Mouse (Mus musculus): ENCODE data around the gene Usp39.
A peak's percentile ranks its signal among the peaks of the same experiment; 100 is the strongest.

The Usp39 gene

DNA sequence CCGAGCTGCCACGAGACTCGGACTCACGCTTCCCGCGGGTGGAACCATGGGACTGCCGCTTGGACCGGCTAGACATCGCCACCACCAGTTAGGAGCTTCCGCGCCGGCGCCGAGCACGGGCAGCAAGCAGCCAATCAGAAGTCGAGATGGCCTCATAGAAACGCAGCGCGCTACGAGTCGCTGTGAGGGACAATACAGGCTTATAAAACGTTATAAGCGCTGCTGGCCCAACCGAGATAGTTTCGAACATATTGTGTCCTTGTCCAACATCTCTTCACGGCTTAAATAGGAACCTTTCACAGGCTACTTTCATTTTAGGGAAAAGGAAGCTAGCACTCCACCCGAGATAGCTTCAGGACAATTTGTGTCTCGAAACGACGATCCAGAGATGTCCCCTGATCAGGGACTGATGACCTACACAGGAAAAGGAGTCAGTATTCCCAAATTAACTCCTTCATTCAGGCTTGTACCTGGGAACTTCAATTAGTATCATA, at the start of gene Usp39:
TSS of gene Usp39 (minus strand) at position 111 of the 494 bp plus-strand sequence.
- DNase-seq (ENCODE audit: low read depth): peak; percentile 94

DNA sequence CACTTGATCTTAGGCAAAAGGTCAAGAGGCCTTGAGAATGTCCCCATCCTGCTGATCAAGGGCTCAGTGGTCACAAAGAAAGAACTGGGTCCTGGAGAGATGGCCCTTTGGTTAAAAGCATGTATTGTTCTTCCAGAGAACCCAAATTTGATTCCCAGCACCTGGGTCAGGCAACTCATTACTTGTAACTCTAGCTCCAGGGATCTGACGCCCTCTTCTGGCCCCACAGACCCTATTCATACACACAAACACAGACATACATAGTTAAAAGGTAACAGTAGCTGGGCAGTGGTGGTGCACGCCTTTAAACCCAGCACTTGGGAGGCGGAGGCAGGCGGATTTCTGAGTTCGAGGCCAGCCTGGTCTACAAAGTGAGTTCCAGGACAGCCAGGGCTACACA, 47.4 kb upstream of the Usp39 start:
- DNase-seq (ENCODE audit: low read depth): no peak

DNA sequence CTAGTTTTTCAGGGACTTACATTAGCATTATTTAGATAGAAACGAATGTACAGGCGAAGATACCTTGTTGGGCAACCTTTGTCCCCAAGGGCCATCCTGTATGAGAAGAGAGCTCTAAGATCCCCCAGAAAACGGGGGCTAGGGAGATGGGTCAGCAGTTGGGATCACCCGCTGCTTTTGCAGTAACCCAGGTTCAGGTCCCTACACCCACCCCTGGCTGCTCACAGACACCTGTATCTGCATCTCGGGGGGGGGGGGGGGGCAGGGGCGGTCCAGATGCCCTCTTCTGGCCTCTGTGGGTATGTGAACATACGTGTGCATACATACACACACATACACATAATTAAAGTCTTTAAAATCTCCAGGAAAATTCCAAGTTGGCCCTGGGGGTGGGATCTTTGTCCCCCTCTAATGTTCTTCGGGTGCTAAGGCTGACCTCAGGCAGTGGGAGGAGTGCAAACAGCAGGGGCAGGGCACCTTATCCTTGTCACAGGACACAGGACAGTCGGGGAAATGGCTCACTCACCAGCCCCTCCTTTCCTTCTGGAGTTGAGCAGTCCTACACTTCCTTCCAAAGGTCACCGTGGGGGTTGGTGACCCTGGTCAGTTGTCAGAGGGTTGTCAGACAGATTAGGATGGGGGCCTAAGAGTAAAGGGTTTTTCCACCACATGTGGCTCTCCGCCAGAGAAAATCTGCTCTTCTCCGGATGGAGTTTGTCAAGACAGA, 46.0 kb upstream of the Usp39 start:
- peak; percentile 58 for DNase-seq (ENCODE audit: low read depth)

DNA sequence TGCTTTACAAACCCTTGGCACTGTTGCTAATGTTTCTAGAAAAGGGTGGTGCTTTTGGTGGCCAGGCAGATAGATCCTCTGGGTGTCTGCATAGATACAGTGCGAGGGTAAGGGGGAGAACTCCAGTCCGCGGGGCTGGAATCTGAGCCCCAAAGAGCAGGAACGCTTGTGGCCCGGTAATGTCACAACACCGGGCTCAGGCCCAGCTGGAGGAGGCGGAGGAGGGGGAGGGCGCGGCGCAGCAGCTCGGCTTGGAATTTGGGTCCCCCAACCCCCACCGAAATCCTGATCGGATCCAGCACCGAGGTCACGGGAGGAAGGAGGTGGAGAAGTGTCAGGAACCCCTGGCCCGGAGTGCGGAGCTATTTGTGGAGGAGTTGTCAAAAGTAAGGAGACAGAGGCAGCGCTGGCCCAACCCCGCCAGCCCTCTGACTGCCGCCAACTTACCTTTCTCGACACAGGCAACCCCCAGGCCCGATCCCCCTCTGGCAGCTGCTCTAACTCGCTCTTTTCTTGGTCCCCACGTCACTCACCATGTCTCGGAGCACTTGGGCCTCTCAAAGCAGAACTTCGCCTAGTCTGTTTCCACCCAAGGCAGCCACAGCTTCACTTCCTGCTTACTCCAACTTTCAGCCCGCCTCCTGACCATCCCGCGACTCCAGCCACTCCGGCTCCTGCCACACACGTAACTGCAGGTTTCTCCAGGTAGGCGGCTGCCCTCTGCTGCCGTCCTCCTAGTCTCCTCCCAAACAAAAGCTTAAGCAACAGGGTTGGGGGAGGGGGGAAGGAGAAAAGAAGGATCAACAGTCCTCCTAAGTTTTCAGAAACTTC, 45.2 kb upstream of the Usp39 start, which contains the start of gene Vamp8:
TSS of gene Vamp8 (minus strand) at position 763 of the 831 bp plus-strand sequence.
- DNase-seq (ENCODE audit: low read depth): peak; percentile 75

DNA sequence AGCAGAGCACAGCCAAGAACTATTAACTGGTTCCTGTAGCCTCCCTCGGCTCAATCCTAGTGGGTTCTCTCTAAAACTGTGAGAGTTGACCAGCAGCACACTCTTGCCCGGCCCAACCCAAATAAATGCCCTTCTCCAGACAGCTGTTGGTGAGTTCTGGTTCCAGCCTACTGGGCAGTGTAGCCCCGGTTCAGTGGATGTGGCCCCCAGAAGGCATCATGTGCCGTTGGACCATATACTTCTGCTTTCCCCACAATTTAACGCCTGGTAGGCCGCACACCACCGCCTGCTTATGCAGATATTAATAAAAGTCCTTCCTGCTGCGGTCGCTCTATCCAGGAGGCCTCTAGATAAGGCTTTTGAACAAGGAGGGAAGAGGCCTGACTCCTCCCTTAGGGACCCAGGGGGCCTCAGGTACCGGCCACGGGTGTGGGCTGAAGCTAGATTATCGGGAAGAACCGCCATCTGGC, 44.5 kb upstream of the Usp39 start:
- no peak for DNase-seq (ENCODE audit: low read depth)

DNA sequence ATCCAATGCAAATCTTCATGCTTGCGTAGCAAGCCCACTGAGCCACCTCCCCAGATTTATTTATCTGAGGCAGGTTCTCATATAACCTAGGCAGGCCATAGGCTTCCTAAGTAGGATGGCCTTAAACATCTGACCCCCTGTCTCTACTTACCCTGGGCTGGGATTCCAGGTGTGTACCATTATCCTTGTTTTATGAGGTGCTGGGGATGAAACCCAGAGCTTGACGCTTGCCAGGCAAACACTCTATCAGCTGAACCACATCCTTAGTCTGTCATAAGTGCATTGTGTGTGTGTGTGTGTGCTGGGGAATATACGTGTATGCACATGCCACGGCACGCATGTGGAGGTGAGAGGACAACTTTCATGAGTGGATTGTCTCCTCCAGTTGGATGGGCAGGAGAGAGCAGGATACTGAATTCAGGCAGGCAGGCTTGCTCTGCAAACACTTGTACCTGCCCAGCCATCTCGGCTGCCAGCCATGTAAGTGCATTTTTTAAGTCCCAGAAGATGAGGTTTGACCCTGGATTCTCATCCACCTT, 43.9 kb upstream of the Usp39 start:
- no peak for DNase-seq (ENCODE audit: low read depth)

DNA sequence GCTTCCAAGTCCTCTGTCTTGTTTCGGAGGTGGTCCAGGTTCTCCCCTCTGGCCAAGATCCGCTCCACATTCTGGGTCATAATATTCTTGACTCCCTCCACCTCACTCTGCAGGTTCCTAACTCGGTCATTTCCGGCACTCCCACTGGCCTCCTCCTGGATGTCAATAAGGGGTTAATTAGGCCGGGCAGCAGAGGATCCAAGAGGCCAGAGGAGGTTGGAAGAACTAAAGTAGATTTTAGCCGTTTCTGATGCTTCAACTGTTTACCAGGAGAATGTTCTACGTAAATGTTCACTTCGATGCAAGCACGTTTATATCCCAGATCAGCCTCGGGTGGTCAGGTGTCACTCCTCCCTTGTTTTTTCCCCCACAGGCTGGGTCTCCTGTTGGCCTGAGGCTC, 43.3 kb upstream of the Usp39 start:
- DNase-seq (ENCODE audit: low read depth): no peak

DNA sequence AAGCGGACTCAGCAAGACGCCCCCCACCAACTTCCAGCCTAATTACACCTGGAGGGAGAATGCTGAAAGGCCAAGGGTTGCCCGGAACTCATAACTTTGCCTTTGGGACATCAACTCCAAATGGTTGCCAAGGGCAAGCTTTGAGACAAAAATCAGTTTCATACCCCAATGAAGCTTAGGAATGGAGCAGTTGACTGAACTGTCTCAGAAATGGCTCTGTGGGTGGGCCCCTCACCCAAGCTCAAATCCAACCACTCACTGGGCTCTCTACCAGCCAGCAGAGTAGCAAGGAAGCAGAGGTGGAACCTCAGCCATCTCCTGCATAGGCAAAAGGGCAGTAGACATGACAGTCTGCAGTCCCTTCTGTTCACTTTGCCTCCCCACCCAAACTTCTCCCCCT, 42.8 kb upstream of the Usp39 start:
- DNase-seq (ENCODE audit: low read depth): no peak

DNA sequence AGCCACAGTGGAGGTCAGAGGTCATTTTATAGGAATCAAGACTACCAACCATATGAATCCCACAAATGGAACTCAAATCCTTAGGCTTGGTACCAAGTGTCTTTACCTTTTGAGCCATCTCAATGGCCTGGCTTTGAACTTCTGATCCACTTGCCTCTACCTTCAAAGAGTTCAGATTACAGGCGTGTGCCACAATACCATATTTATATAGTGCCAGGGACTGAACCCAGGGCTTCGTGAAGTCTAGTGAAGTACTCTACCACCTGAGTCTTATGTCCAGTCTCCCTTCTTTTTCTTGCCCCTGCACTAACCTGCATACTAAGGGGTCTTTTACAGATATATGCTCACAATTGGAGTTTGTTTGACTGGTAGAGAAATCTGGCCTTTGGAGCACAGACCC, 41.6 kb upstream of the Usp39 start:
- no peak for DNase-seq (ENCODE audit: low read depth)

DNA sequence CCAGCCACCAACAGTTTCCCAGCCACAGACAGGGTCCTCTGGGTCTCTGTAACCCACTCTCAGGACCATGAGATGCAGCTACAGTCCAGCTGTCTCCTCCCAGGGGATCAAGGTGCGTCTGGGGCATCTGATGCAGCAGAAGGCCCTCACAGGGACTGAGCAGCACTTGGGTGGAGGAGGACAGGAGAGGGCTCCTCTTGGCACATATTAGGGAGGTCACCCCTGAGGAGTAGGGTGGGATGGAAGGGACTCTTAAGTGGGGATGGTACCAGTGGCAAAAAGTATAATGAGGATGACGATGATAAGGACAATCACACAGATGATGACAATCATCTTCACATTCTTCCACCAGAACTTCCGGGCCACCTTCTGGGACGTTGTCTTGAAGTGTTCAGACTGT, 40.3 kb upstream of the Usp39 start:
- DNase-seq (ENCODE audit: low read depth): no peak

DNA sequence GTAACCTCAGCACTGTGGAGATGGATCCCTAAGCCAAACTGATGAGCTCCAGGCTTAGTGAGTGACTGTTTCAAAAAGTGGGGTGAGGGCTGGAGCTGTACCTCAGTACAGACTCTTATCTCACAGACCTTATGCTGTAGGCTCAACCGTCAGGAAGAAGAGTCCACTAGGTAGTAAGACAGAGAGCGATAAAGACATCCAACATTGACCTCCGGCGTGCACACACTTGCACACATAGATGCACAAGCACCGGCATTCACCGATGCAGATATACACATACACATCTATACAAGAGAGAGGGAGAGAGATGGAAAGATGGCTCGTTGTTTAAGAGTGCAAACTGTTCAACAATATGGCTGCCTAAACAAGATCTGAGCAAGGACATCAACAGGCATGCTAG, 39.0 kb upstream of the Usp39 start:
- no peak for DNase-seq (ENCODE audit: low read depth)

DNA sequence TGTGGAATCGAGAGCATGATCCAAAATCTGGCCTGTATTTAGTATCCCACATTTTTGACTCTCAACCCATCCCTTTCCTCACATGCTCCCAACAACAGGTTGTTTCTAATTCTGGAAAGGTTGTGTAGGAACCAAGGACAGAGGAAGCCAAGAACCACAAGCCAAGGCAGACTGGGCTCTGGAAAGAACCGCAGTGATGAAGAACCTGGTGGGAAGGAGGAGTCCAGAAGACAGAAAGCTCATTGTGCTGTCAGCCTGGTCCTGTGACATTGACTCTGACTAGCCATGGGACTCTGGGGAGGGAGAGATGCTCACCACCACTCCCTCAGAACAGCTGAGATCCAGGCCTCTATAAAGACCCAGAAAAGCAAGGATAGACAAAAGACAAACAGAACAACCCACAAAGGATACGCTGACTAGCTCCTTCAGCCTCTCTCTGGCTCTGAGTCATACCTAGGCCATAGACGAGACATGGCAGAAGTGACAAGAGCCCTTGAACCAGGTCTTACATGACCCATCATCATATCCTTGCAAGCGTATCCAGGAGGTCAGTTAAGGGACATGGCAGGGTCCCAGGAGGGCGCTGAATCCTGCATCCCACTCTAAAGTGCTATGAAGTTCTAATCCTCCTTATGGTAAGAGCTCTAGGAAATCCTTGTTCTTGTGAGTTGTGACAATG, 38.3 kb upstream of the Usp39 start:
- DNase-seq (ENCODE audit: low read depth): no peak

DNA sequence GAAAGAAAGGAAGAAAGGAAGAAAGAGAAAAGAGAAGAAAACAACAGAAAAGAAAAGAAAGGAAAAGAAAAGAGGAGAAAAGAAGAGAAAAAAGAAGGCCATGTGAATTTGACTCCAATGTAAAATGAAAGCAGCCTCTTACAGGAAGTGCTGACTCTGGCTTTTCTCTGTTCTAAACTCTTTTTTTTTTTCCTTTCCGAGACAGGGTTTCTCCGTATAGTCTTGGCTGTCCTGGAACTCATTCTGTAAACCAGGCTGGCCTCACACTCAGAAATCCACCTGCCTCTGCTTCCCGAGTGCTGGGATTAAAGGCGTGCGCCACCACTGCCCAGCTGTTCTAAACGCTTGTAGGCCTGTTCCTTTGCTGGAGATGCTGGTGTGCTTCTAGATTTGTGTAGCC, 37.5 kb upstream of the Usp39 start:
- DNase-seq (ENCODE audit: low read depth): peak; percentile 49

DNA sequence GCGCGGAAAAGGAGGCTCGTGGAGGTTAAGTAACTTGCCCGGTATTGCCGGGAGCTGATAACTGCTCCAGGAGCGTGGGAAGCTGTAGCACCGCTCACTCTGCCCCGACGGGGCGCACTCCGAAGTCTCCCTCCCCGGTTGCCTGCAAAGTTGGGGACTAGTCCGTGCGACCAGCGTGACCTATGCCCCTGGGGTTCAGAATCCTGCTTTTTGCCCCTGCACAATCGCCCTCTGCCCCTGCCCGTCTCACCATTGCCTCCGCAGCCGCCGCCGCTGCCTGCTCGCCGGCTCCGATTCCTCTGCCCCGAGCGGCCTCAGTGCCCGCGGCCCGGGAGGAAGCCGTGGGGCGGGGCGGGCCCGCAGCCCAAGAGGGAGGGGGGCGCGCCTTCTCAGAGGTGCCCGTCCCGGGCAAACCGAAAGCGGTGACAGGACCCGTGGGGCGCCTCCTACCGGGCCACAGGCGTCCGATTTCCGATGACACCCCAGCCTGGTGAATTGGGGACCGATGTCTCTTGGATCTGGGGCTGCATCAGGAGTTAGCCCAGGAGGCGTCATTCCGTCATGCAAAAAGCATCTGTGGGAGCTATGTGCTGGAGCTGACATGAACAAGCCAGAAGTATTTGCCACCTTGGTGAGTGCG, 35.3 kb upstream of the Usp39 start, which contains the start of gene Vamp5:
TSS of gene Vamp5 (minus strand) at position 338 of the 640 bp plus-strand sequence.
- peak; percentile 92 for DNase-seq (ENCODE audit: low read depth)

DNA sequence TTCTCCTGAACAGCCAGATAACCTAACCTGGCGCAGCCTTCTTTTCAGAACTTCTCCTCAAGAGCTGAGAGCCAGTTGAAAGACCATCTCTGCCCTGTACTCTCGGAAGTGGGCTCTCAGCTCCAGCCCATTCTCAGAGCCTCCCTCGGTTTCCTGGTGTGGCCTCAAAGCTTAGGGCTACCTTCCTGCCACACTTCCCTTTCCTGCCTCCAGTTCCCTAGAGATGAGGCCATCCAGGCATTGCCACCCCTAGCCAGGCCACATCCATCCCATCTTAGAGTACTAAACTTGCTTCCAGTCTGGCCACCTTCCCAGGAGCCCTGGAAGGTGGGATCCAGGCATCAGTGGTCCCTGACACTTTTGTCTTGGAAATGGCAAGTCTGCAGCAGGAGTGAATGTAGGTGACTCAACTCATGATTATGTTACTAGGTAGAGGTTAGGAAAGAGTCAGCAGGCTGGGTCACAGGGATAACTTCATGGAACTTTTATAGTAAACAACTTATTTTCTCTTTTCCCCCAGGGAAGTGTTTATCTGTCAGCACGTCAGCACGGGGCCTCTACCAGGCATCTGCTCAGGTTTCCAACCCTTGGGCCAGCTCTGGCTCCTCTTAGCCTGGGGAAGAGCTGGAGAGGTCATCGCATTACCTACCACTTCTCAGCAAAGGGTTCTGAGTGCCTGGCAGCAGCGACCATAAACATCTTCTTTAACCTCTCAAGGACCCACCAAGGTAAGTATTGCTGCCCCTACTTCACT, 34.6 kb upstream of the Usp39 start:
- DNase-seq (ENCODE audit: low read depth): no peak

DNA sequence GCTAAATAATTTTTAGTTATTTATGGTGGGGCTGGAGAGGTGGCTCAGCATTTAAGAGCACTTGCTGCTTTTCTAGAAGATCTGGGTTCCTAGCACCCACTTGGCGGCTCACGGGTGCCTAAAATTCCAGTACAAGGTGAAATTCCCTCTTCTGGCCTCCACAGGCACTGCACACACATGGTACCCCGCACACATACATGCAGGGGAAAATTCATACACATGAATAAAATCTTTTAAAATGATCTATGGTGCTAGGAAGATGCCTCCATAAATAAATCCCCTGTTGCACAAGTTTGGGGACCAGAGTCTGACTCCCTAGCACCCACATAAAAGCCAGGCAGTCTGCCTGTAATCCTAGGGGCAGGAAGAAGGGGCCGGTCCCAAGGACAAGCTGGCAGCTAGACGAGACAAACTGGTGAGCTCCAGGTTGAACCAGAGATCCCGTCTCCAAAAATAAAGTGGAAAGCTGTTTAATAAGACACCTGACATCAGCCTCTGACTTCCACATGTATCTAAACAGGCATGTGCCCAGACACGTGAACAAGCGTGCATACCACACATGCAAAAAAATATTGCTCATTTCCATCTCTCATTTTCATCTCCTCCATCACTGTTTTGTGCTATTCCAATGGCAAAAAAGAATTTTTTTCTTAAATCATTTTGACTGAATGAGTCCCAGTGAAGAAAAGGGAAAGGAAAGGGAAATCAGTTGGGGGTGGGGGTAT, 33.7 kb upstream of the Usp39 start:
- DNase-seq (ENCODE audit: low read depth): no peak

DNA sequence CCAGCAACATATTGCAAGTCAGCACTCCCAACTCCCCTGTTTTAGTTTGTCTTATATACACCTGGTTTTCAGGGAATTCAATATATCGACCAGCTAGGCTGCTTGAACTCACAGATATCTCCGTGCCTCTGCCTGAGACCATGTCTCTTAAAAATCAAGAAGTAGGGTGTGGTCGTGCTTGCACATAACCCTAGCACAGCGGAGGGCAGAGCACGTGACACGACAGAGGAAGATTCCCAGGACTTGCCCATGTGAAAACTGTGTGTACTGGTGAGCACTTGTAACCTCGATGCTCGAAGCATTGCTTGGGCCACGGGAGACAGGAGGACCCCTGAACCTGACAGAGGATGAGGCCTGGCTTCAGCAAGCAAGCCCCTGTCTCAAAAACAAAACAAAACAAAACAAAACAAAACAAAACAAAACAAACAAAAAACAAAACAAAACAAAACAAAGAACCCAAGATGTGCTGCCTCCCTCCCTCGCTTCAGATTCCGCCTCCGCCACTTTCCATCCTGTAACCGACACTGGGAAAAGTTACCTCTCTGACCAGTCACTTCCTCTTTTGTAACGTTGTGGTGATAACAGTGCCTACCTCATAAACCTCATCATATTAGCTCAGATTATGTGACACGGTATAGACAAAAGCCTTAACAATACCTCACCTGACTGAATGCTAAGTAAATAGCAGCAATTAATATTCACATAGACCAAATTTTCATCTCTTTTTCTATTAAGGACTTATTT, 30.0 kb upstream of the Usp39 start:
- peak; percentile 45 for DNase-seq (ENCODE audit: low read depth)

DNA sequence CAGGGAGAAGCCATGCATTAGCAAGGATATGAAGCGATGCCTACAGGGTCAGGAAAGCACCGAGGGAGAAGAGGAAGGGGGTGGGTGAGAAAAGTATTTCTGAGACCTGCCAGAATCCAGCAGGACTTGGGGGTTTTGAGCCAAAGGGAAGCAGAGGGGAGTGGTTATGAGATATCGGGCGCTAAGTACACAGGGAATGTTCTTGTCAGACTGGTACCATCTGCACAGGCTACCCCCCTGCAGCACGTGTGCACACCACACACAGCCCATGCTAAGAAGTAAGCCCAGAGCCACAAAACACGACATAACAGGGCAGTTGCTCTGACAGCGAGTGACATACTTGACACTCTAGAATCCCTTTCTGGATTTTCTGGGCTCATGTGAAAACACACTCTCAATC, 29.2 kb upstream of the Usp39 start:
- DNase-seq (ENCODE audit: low read depth): no peak

DNA sequence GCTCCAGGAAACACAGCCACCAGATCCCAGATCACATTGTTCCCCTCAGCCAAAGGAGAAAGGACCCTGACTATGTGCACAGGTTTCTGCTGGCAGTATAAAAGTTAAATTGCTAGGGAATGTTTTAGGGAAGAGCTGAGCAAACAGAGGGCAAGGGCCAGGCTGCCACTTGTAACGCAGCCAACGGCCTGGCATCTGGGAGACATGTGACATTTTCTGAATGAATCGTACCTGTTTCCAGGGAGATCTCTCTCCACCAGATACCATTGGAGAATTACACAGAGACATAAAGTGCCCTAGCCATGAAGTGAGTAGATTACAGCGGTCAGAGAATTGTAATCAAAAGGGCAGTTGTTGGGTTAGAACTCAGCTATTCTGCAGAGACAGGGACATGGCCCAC, 28.2 kb upstream of the Usp39 start:
- no peak for DNase-seq (ENCODE audit: low read depth)

DNA sequence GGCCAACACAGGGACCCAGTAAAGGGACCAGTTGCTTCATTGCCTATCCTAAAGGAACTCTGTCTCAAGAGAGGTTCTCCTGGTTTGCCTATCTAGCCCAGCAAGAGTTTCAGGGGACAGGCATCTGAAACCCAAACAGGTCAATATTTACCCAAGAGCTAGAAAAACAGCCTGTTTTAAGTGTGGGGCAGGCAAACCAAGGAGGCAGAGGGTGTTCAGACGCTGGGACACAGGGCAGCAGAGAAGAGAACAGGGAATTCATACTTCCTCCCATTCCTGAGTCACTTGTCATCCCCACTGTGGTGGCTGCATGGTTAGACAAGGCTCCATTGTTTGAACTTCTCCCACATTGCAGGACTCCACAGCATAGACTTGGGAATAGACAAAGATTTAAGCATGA, 26.6 kb upstream of the Usp39 start:
- DNase-seq (ENCODE audit: low read depth): no peak

All from naive thymus-derived CD4-positive, alpha-beta T cell, adult 2 months (primary cell).